Mouse (Mus musculus) stomach, postnatal 0 days (tissue): ENCODE results near the gene Erfe. TPM values are rescaled to one million over a fixed set of nuclear protein-coding genes. Genes with fewer than 3 reads are reported as not detected.

Source experiments
- ATAC-seq: fragments of 200-750 bp; cut with Nextera tagmentation; 2 replicates; pipeline ENCODE4 v1.8.0; 2017; ENCODE audit not compliant: low FRiP score, low TSS enrichment
- DNase-seq: peaks from one replicate; pipeline ENCODE4 v3.0.0-alpha.2; 2016; ENCODE audit warnings: low spot score
- H3K27ac ChIP-seq: fragments of 300-500 bp; sonication (generic); replicated peaks from 2 replicates; pipeline ENCODE4 v1.5.1; 2014; ENCODE audit warnings: mild to moderate bottlenecking, control low read depth
- H3K27me3 ChIP-seq: fragments of 300-500 bp; sonication (generic); 2 replicates; pipeline ENCODE4 v1.6.1; 2014; ENCODE audit warnings: low read length; ENCODE audit not compliant: control insufficient read depth, insufficient read depth
- H3K36me3 ChIP-seq: fragments of 300-500 bp; sonication (generic); 2 replicates; pipeline ENCODE4 v1.6.1; 2014; ENCODE audit warnings: low read length, mixed read lengths; ENCODE audit not compliant: control insufficient read depth, insufficient read depth
- H3K4me1 ChIP-seq: fragments of 300-500 bp; sonication (generic); replicated peaks from 2 replicates; pipeline ENCODE4 v1.6.1; 2014; ENCODE audit warnings: antibody characterized with exemption; ENCODE audit not compliant: control insufficient read depth, insufficient read depth
- H3K4me2 ChIP-seq: fragments of 300-500 bp; sonication (generic); replicated peaks from 2 replicates; pipeline ENCODE4 v1.6.1; 2014; ENCODE audit warnings: low read depth, mild to moderate bottlenecking, control low read depth, moderate library complexity
- H3K4me3 ChIP-seq: fragments of 300-500 bp; sonication (generic); 2 replicates; pipeline ENCODE4 v1.5.1; 2014; ENCODE audit warnings: low read depth, low read length, control low read depth
- H3K9ac ChIP-seq: fragments of 300-500 bp; sonication (generic); 2 replicates; pipeline ENCODE4 v1.6.1; 2014; ENCODE audit warnings: mild to moderate bottlenecking, low read length, control low read depth, mixed read lengths
- H3K9me3 ChIP-seq: fragments of 300-500 bp; sonication (generic); 2 replicates; pipeline ENCODE4 v1.6.1; 2016; ENCODE audit warnings: low read length; ENCODE audit not compliant: control insufficient read depth
- CTCF ChIP-seq: IDR thresholded peaks from 2 replicates; pipeline ENCODE4 v1.5.1; 2016; ENCODE audit warnings: antibody characterized with exemption, low read depth, mild to moderate bottlenecking, moderate library complexity
- EP300 ChIP-seq: optimal IDR thresholded peaks from 2 replicates; pipeline ENCODE3; 2016; ENCODE audit warnings: antibody characterized with exemption
- whole genome bisulfite sequencing: fragments of 180-500 bp; shearing (Covaris S2); extraction: QIAGEN DNeasy Blood & Tissue Kit; methylation state at CpG from one replicate; pipeline ENCODE4 v1.1.7; 2014; 5-methylcytosine and 5-hydroxymethylcytosine counted together
- polyA plus RNA-seq: library from polyadenylated mRNA; unstranded; fragments of >200 nt; fragmentation: Nextera tagmentation; extraction: Ambion mirVana; gene quantifications from 2 replicates; pipeline ENCODE4 v1.2.1, GENCODE M21; 2015

Gene Erfe
- polyA plus RNA-seq: 1.2 and 1.5 TPM in 2 replicates

DNA sequence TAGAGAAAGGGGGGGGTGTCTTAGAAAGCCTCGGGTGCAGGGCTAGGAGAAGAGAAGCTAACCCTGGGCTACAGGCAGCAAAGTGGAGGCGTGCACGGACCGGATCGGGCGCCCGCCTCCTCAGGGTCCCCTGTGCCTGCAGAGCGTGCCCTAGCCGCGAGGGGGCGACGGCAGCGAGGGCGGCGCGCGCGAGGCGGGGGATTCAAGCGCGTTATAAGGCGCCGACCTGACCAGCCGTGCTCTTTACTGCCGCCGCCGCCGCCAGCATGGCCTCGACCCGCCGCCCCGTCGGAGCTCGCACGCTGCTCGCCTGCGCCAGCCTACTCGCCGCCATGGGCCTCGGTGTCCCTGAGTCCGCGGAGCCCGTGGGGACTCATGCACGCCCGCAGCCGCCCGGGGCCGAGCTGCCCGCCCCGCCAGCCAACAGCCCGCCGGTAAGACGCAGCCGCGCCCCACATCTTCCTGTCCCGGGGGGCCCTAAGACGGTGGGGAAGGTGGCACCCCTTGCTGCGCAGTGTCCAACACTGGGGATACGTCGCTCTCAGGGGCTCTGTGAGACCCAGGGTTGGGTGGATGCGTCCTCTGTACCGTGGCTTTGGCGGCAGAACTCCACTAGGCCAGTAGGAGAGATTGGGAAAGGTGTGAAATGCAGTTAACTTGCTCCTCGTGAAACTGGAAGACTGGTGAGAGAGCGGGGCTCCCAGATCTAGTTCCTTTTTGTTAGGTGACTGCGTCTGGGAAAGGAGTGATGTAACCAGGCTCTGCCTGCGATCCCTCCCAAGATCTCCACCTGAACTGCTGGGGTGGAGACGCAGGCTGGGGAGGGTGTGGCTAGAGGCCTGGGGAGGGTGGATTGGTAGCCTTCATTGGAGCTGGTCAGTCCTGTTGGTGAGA lies at the start of gene Erfe:
Erfe (plus strand) TSS at position 216 of the 894 bp plus-strand sequence.
- Histone ChIP-seq H3K27ac (peak within 1 kb of the TSS; percentile 59), H3K9me3 (no peaks in the 10 kb centered on the region), H3K36me3 (no peaks in the 10 kb centered on the region; the same call in 1 of the 2 replicates), H3K9ac (peak within 1 kb of the TSS; percentile 62), H3K4me1 (0 out of 2 replicates have a peak, but pooled peaks cover 3% of the 10 kb centered on the region), H3K4me3 (peak within 1 kb of the TSS; percentile 46), H3K27me3 (no peaks in the 10 kb centered on the region), H3K4me2 (peak within 1 kb of the TSS; percentile 95)
- peak; percentile 75 for ATAC-seq
- TF ChIP-seq EP300 (no peak), CTCF (peak; percentile 86)
- WGBS: 2% methylated on average over 59 of the region's 68 CpGs
- DNase-seq: peak; percentile 80

- H3K9ac ChIP-seq: no peak overlapping the region
- H3K4me3 ChIP-seq: no peak overlapping the region
- no peak overlapping the region for H3K4me2 ChIP-seq
- TF ChIP-seq EP300 (no peak), CTCF (no peak)
- no peaks in the 10 kb centered on the region for H3K4me1 ChIP-seq
- ATAC-seq (no peak), DNase-seq (no peak)
- no peaks in the 10 kb centered on the region for H3K9me3 ChIP-seq
- no peaks in the 10 kb centered on the region for H3K27me3 ChIP-seq
- WGBS: 81% methylated on average over 6 of the region's 6 CpGs
- H3K36me3 ChIP-seq: no peaks in the 10 kb centered on the region
- H3K27ac ChIP-seq: no peak overlapping the region
Measured at GRCm38 (mm10) chr1:91317656-91318055, 48.6 kb upstream of the Erfe start.

DNA sequence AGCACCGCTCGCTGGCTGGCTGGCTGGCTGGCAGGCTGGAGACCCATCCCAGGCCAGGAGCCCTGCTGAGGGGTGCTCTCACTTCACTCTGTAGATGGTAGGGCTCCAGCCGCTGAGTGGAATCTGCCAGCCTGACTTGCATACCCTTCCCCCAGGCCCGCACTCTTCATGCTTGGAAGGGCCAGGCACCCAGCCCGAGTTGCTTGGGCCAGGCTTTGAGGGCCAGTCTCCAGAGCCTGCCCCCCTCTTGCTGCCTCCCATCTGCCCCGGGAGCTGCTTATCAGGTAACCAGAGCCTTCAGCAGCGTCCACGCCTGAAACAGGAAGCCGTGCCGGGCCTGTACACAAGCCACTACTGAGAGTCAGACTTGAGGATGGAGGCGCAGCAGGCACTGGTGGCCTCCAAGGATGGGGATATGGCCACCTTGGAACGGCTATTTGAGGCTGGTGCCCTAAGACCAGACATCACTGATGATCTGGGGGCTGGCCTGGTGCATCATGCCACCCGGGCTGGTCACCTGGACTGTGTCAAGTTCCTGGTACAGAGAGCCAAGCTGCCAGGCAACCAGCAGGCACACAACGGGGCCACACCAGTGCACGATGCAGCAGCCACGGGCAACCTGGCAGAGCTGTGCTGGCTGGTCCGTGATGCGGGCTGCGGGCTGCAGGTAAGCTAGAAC lies 44.3 kb upstream of the Erfe start, which contains the start of gene Espnl:
Espnl (plus strand) TSS at position 316 of the 679 bp plus-strand sequence.
- H3K9me3 ChIP-seq: no peaks in the 10 kb centered on the region
- no peaks in the 10 kb centered on the region for H3K4me1 ChIP-seq
- TF ChIP-seq EP300: no peak
- no peak for TF ChIP-seq CTCF
- H3K36me3 ChIP-seq: no peaks in the 10 kb centered on the region
- H3K9ac ChIP-seq: no peak within 1 kb of the TSS
- 60% methylated on average over 19 of the region's 19 CpGs for WGBS
- H3K4me2 ChIP-seq: no peak within 1 kb of the TSS
- no peaks in the 10 kb centered on the region for H3K27me3 ChIP-seq
- ATAC-seq: no peak; the same call in 1 of the 2 replicates
- peak; percentile 36 for DNase-seq
- no peak within 1 kb of the TSS for H3K27ac ChIP-seq
- H3K4me3 ChIP-seq: no peak within 1 kb of the TSS

DNA sequence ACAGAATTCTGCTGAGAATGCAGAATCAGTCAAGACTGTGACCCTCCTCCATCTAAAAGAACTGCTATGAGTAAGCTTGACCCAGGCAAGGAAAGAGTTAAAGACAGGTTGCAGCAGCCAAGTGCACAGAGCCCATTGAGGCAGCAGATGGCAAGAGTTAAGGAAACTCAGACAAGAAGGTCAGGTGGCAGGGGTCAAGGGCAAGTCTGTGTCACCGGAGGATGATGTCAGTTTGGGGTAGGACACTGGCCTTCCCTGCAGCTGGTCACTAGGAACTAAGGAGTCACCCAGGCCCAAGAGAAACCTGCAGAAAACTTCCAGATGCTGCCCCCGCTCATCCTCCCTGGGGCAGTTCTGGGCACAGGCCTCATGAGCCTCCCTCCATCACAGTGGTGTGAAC lies 41.6 kb upstream of the Erfe start:
- no peak overlapping the region for H3K27ac ChIP-seq
- no peak for ATAC-seq
- no peaks in the 10 kb centered on the region for H3K36me3 ChIP-seq
- H3K9ac ChIP-seq: no peak overlapping the region
- H3K4me1 ChIP-seq: no peaks in the 10 kb centered on the region
- no peak for DNase-seq
- no peaks in the 10 kb centered on the region for H3K9me3 ChIP-seq
- no peak overlapping the region for H3K4me3 ChIP-seq
- no peak for TF ChIP-seq CTCF
- no peak overlapping the region for H3K4me2 ChIP-seq
- WGBS: 65% methylated on average over 2 of the region's 2 CpGs
- no peaks in the 10 kb centered on the region for H3K27me3 ChIP-seq

DNA sequence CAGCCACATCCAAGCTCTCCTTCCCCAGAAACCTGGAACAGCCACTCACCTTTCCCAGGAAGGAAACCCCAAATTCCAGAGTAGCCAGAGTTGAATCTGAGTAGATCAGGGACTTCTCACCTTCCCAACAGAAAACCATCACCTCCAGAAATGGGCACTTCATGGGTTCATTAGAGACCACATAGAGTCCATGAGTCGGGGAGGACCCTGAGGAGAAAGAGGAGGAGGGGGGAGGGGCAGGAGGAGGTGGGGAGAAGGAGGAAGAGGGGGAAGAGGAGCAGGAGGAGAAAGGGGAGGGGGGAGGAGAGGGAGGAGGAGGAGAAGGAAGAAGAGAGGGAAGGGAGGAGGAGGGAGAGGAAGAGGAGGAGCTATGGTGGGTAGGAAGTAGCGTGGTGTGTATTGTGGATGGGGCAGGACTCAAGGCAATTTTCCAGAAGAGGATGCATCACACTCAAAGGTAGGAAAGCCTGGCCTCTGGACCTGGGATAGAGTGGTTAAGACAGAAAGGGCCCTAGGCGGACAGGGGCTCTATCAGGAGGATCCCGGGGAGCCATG lies 40.7 kb upstream of the Erfe start:
- Histone ChIP-seq H3K4me1 (no peaks in the 10 kb centered on the region), H3K9me3 (no peaks in the 10 kb centered on the region), H3K27ac (no peak overlapping the region), H3K27me3 (no peaks in the 10 kb centered on the region), H3K36me3 (no peaks in the 10 kb centered on the region), H3K4me3 (no peak overlapping the region), H3K9ac (no peak overlapping the region), H3K4me2 (no peak overlapping the region)
- no peak for TF ChIP-seq CTCF
- TF ChIP-seq EP300: no peak
- WGBS: 73% methylated on average over 4 of the region's 4 CpGs
- DNase-seq (no peak), ATAC-seq (no peak)
